Mouse (Mus musculus): ENCODE results near the gene Plpp7. TPM values are rescaled to one million over a fixed set of nuclear protein-coding genes. Genes with fewer than 3 reads are reported as not detected.

The Plpp7 gene
- polyA plus RNA-seq, 1 experiment: 2.2 TPM

GRCm38 (mm10) chr2:32068811-32069607 lies 26.3 kb upstream of the Plpp7 start:
- TF ChIP-seq POLR2A (IDR thresholded peaks at IDR 0.05; ENCODE audit: low read depth, low read length) (no peak), CTCF (IDR thresholded peaks at IDR 0.05; ENCODE audit: extremely low read depth, insufficient read length, insufficient replicate concordance, low read depth, low read length) (no peak)
- peaks cover 14% of the 10 kb centered on the region for H3K4me1 ChIP-seq (ENCODE audit: control insufficient read depth, insufficient read depth, insufficient read length, low read length)

DNA sequence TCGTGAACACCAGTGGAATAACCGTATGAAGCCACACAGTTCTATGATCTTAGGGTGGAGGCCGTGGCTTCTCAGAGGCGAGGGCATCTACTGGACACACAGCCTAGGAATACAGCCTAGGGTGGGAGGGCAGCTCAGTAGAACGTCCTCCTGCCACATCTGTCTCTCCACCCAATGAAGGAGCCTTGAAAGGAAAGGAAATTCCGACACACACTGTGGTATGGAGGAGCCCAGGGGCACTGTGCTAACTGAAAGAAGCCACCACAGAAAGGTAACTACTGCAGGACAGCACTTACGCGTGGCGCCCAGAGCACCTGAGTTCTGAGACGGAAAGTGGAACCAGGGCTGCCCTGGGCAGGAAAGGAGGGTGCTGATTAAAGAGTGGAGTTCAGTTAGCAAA lies 24.6 kb upstream of the Plpp7 start:
- TF ChIP-seq POLR2A (IDR thresholded peaks at IDR 0.05; ENCODE audit: low read depth, low read length) (no peak), CTCF (IDR thresholded peaks at IDR 0.05; ENCODE audit: extremely low read depth, insufficient read length, insufficient replicate concordance, low read depth, low read length) (no peak)
- Histone ChIP-seq H3K27ac (ENCODE audit: insufficient read depth, low read depth, low read length) (no peak overlapping the region), H3K27me3 (ENCODE audit: control insufficient read depth, insufficient read depth, low read length) (no peaks in the 10 kb centered on the region), H3K4me1 (ENCODE audit: control insufficient read depth, insufficient read depth, insufficient read length, low read length) (peaks cover 26% of the 10 kb centered on the region), H3K36me3 (ENCODE audit: control insufficient read depth, insufficient read depth, low read length) (peaks cover 8% of the 10 kb centered on the region), H3K4me3 (ENCODE audit: low read depth, low read length) (no peak overlapping the region)
- WGBS: 94% methylated on average over 10 of the region's 10 CpGs

More at GRCm38 (mm10) chr2:32068811-32069607, 26.3 kb upstream of the Plpp7 start:
- H3K27ac ChIP-seq (ENCODE audit: insufficient read depth, low read depth, low read length): no peak overlapping the region
- peaks cover 8% of the 10 kb centered on the region for H3K36me3 ChIP-seq (ENCODE audit: control insufficient read depth, insufficient read depth, low read length)
- no peak overlapping the region for H3K4me3 ChIP-seq (ENCODE audit: low read depth, low read length)
- H3K27me3 ChIP-seq (ENCODE audit: control insufficient read depth, insufficient read depth, low read length): no peaks in the 10 kb centered on the region
- 61% methylated on average over 31 of the region's 31 CpGs for WGBS

DNA sequence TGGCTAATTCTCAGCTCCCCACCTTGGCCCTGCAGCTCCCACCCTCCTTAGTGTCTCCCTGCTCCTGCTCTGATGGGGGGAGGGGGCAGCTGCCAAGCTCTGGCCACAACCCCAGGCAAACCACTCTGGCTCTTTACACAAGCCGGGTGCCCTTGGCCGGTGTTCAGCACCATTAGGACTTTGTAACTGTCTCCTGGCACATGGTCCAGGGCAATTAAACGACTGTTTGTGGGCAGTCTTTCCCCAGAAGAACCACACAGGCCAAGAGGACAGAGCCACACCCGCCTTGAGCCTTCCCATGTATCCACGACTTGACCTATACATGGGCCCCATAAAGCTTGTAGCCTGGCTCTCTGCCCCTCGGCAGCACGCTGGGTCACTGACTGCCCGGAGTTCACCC lies 20.9 kb upstream of the Plpp7 start:
- peak overlapping the region; percentile 51 for H3K27ac ChIP-seq (ENCODE audit: insufficient read depth, low read depth, low read length)
- no peaks in the 10 kb centered on the region for H3K27me3 ChIP-seq (ENCODE audit: control insufficient read depth, insufficient read depth, low read length)
- no peaks in the 10 kb centered on the region for H3K36me3 ChIP-seq (ENCODE audit: control insufficient read depth, insufficient read depth, low read length)
- H3K4me1 ChIP-seq (ENCODE audit: control insufficient read depth, insufficient read depth, insufficient read length, low read length): peaks cover 38% of the 10 kb centered on the region
- no peak for TF ChIP-seq CTCF (IDR thresholded peaks at IDR 0.05; ENCODE audit: extremely low read depth, insufficient read length, insufficient replicate concordance, low read depth, low read length)
- WGBS: 13% methylated on average over 8 of the region's 8 CpGs
- H3K4me3 ChIP-seq (ENCODE audit: low read depth, low read length): no peak overlapping the region

DNA sequence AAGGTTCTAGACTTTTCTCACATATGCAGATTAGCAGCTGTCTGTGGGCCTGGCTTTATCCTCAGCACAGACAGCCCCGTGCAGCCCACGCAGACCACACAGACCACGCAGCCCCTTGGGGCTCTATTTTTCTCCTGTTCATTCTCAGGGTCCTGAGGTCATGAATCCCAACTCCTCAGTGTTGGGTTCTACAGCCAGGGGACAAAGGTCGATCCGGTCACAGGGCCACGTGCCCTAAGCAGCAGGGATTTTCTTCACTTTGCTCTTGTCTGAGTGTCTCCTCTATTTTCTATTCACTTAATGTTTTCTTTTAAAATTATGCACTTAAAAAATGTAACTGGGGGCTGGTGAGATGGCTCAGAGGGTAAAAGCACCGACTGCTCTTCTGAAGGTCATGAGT lies 20.0 kb upstream of the Plpp7 start:
- Histone ChIP-seq H3K27ac (ENCODE audit: insufficient read depth, low read depth, low read length) (no peak overlapping the region), H3K36me3 (ENCODE audit: control insufficient read depth, insufficient read depth, low read length) (no peaks in the 10 kb centered on the region), H3K4me3 (ENCODE audit: low read depth, low read length) (no peak overlapping the region), H3K27me3 (ENCODE audit: control insufficient read depth, insufficient read depth, low read length) (no peaks in the 10 kb centered on the region), H3K4me1 (ENCODE audit: control insufficient read depth, insufficient read depth, insufficient read length, low read length) (peaks cover 44% of the 10 kb centered on the region)
- no peak for TF ChIP-seq CTCF (IDR thresholded peaks at IDR 0.05; ENCODE audit: extremely low read depth, insufficient read length, insufficient replicate concordance, low read depth, low read length)
- TF ChIP-seq POLR2A (IDR thresholded peaks at IDR 0.05; ENCODE audit: low read depth, low read length): no peak
- 63% methylated on average over 7 of the region's 7 CpGs for WGBS

- TF ChIP-seq POLR2A (IDR thresholded peaks at IDR 0.05; ENCODE audit: low read depth, low read length): no peak
- TF ChIP-seq CTCF (IDR thresholded peaks at IDR 0.05; ENCODE audit: extremely low read depth, insufficient read length, insufficient replicate concordance, low read depth, low read length): no peak
- WGBS: 84% methylated on average over 10 of the region's 10 CpGs
- no peaks in the 10 kb centered on the region for H3K27me3 ChIP-seq (ENCODE audit: control insufficient read depth, insufficient read depth, low read length)
- H3K27ac ChIP-seq (ENCODE audit: insufficient read depth, low read depth, low read length): peak overlapping the region; percentile 31
- H3K4me1 ChIP-seq (ENCODE audit: control insufficient read depth, insufficient read depth, insufficient read length, low read length): peaks cover 47% of the 10 kb centered on the region
- H3K36me3 ChIP-seq (ENCODE audit: control insufficient read depth, insufficient read depth, low read length): no peaks in the 10 kb centered on the region
- no peak overlapping the region for H3K4me3 ChIP-seq (ENCODE audit: low read depth, low read length)
Measured at GRCm38 (mm10) chr2:32077744-32078143, 17.6 kb upstream of the Plpp7 start.

GRCm38 (mm10) chr2:32078522-32078921 lies 16.8 kb upstream of the Plpp7 start:
- Histone ChIP-seq H3K4me1 (ENCODE audit: control insufficient read depth, insufficient read depth, insufficient read length, low read length) (peaks cover 41% of the 10 kb centered on the region), H3K4me3 (ENCODE audit: low read depth, low read length) (peak overlapping the region; percentile 14), H3K27me3 (ENCODE audit: control insufficient read depth, insufficient read depth, low read length) (no peaks in the 10 kb centered on the region), H3K36me3 (ENCODE audit: control insufficient read depth, insufficient read depth, low read length) (no peaks in the 10 kb centered on the region), H3K27ac (ENCODE audit: insufficient read depth, low read depth, low read length) (peak overlapping the region; percentile 99; the same call in 1 of the 2 replicates)
- TF ChIP-seq CTCF (IDR thresholded peaks at IDR 0.05; ENCODE audit: extremely low read depth, insufficient read length, insufficient replicate concordance, low read depth, low read length): no peak
- no peak for TF ChIP-seq POLR2A (IDR thresholded peaks at IDR 0.05; ENCODE audit: low read depth, low read length)
- 64% methylated on average over 8 of the region's 8 CpGs for WGBS

GRCm38 (mm10) chr2:32079191-32079725 lies 16.1 kb upstream of the Plpp7 start:
- Histone ChIP-seq H3K4me1 (ENCODE audit: control insufficient read depth, insufficient read depth, insufficient read length, low read length) (peaks cover 33% of the 10 kb centered on the region), H3K4me3 (ENCODE audit: low read depth, low read length) (peak overlapping the region; percentile 2; the same call in 1 of the 2 replicates), H3K27ac (ENCODE audit: insufficient read depth, low read depth, low read length) (peak overlapping the region; percentile 99; the same call in 1 of the 2 replicates), H3K27me3 (ENCODE audit: control insufficient read depth, insufficient read depth, low read length) (0 out of 2 replicates have a peak, but pooled peaks cover 3% of the 10 kb centered on the region), H3K36me3 (ENCODE audit: control insufficient read depth, insufficient read depth, low read length) (no peaks in the 10 kb centered on the region)
- no peak for TF ChIP-seq CTCF (IDR thresholded peaks at IDR 0.05; ENCODE audit: extremely low read depth, insufficient read length, insufficient replicate concordance, low read depth, low read length)
- TF ChIP-seq POLR2A (IDR thresholded peaks at IDR 0.05; ENCODE audit: low read depth, low read length): no peak
- WGBS: 87% methylated on average over 14 of the region's 14 CpGs
